Mouse (Mus musculus) hindbrain, embryonic 15.5 days (tissue): ENCODE results near the gene Atp8b2. TPM values are rescaled to one million over a fixed set of nuclear protein-coding genes. Genes with fewer than 3 reads are reported as not detected.

Experiments
- ATAC-seq: fragments of 200-750 bp; cut with Nextera tagmentation; 2 replicates; pipeline ENCODE4 v1.8.0; 2017; ENCODE audit warnings: low read depth, moderate number of reproducible peaks, moderate TSS enrichment; ENCODE audit not compliant: low FRiP score
- H3K27ac ChIP-seq: fragments of 300-500 bp; sonication (generic); replicated peaks from 2 replicates; pipeline ENCODE4 v1.5.1; 2015; ENCODE audit warnings: mild to moderate bottlenecking, inconsistent platforms
- H3K27me3 ChIP-seq: fragments of 300-500 bp; sonication (generic); 2 replicates; pipeline ENCODE4 v1.6.1; 2015; ENCODE audit warnings: control low read depth, inconsistent platforms
- H3K36me3 ChIP-seq: fragments of 300-500 bp; sonication (generic); 2 replicates; pipeline ENCODE4 v1.6.1; 2015; ENCODE audit warnings: control low read depth, inconsistent platforms
- H3K4me1 ChIP-seq: fragments of 300-500 bp; sonication (generic); replicated peaks from 2 replicates; pipeline ENCODE4 v1.6.1; 2015; ENCODE audit warnings: control low read depth, inconsistent platforms
- H3K4me2 ChIP-seq: fragments of 300-500 bp; sonication (generic); 2 replicates; pipeline ENCODE4 v1.6.1; 2015; ENCODE audit warnings: moderate library complexity, mild to moderate bottlenecking, inconsistent platforms
- H3K4me3 ChIP-seq: fragments of 300-500 bp; sonication (generic); 2 replicates; pipeline ENCODE4 v1.5.1; 2015; ENCODE audit warnings: mild to moderate bottlenecking, inconsistent platforms
- H3K9ac ChIP-seq: fragments of 300-500 bp; sonication (generic); 2 replicates; pipeline ENCODE4 v1.6.1; 2015; ENCODE audit warnings: inconsistent platforms
- H3K9me3 ChIP-seq: fragments of 300-500 bp; sonication (generic); 2 replicates; pipeline ENCODE4 v1.6.1; 2016; ENCODE audit warnings: control low read depth, inconsistent platforms
- WGBS: fragments of 180-500 bp; shearing (Covaris S2); methylation state at CpG from one replicate; pipeline ENCODE4 v1.1.7; 2015; 5-methylcytosine and 5-hydroxymethylcytosine counted together
- polyA plus RNA-seq: library from polyadenylated mRNA; unstranded; fragments of >200 nt; fragmentation: Nextera tagmentation; extraction: Ambion mirVana; gene quantifications from 2 replicates; pipeline ENCODE4 v1.2.1, GENCODE M21; 2015

Gene Atp8b2
- polyA plus RNA-seq, 1 experiment from 2014 or later, result 14.0 TPM

GRCm38 (mm10) chr3:89976859-89977258 lies 13.6 kb upstream of the Atp8b2 start:
- ATAC-seq, result no peak
- Histone ChIP-seq H3K27me3 (peaks cover 3% of the 10 kb centered on the region; the same call in 1 of the 2 replicates), H3K27ac (no peak overlapping the region), H3K36me3 (no peaks in the 10 kb centered on the region), H3K4me1 (no peaks in the 10 kb centered on the region), H3K9ac (no peak overlapping the region), H3K9me3 (no peaks in the 10 kb centered on the region), H3K4me3 (no peak overlapping the region), H3K4me2 (no peak overlapping the region)

- Histone ChIP-seq H3K4me1 (peaks cover 14% of the 10 kb centered on the region), H3K27ac (no peak overlapping the region), H3K27me3 (no peaks in the 10 kb centered on the region), H3K4me3 (no peak overlapping the region), H3K36me3 (no peaks in the 10 kb centered on the region), H3K9me3 (no peaks in the 10 kb centered on the region), H3K4me2 (no peak overlapping the region), H3K9ac (no peak overlapping the region)
- ATAC-seq, result no peak
- 71% methylated on average over 7 of the region's 7 CpGs for WGBS
Observed at GRCm38 (mm10) chr3:89968509-89968908, 5.2 kb upstream of the Atp8b2 start.

- no peaks in the 10 kb centered on the region for H3K27me3 ChIP-seq
- H3K36me3 ChIP-seq, result no peaks in the 10 kb centered on the region
- no peak overlapping the region for H3K4me3 ChIP-seq
- no peak overlapping the region for H3K27ac ChIP-seq
- WGBS, result 75% methylated on average over 4 of the region's 4 CpGs
- no peak overlapping the region for H3K9ac ChIP-seq
- H3K4me2 ChIP-seq, result no peak overlapping the region
- H3K9me3 ChIP-seq, result no peaks in the 10 kb centered on the region
- peaks cover 21% of the 10 kb centered on the region for H3K4me1 ChIP-seq
- ATAC-seq, result no peak
Observed at GRCm38 (mm10) chr3:89966946-89967345, 3.6 kb upstream of the Atp8b2 start.

GRCm38 (mm10) chr3:89965972-89966371 lies 2.7 kb upstream of the Atp8b2 start:
- Histone ChIP-seq H3K4me3 (no peak overlapping the region), H3K9ac (no peak overlapping the region), H3K9me3 (no peaks in the 10 kb centered on the region), H3K36me3 (no peaks in the 10 kb centered on the region), H3K27me3 (no peaks in the 10 kb centered on the region), H3K4me2 (no peak overlapping the region), H3K27ac (no peak overlapping the region), H3K4me1 (peaks cover 30% of the 10 kb centered on the region)
- no peak for ATAC-seq
- WGBS, result 87% methylated on average over 5 of the region's 5 CpGs

GRCm38 (mm10) chr3:89965557-89965956 lies 2.2 kb upstream of the Atp8b2 start:
- Histone ChIP-seq H3K36me3 (no peaks in the 10 kb centered on the region), H3K4me2 (no peak overlapping the region), H3K9ac (no peak overlapping the region), H3K27ac (no peak overlapping the region), H3K4me1 (peaks cover 34% of the 10 kb centered on the region), H3K4me3 (no peak overlapping the region), H3K9me3 (no peaks in the 10 kb centered on the region), H3K27me3 (no peaks in the 10 kb centered on the region)
- no peak for ATAC-seq
- 97% methylated on average over 8 of the region's 8 CpGs for WGBS

GRCm38 (mm10) chr3:89963926-89964739 lies 825 bp upstream of the Atp8b2 start:
- ATAC-seq, result no peak
- Histone ChIP-seq H3K4me1 (peaks cover 46% of the 10 kb centered on the region), H3K36me3 (0 out of 2 replicates have a peak, but pooled peaks cover under 1% of the 10 kb centered on the region), H3K27me3 (no peaks in the 10 kb centered on the region), H3K9me3 (no peaks in the 10 kb centered on the region), H3K9ac (peak overlapping the region; percentile 96), H3K27ac (peak overlapping the region; percentile 94), H3K4me2 (peak overlapping the region; percentile 84), H3K4me3 (peak overlapping the region; percentile 98)
- WGBS, result 32% methylated on average over 22 of the region's 22 CpGs

GRCm38 (mm10) chr3:89962751-89963220 lies 522 bp downstream of the Atp8b2 start:
- WGBS, result 0% methylated on average over 30 of the region's 30 CpGs
- no peaks in the 10 kb centered on the region for H3K27me3 ChIP-seq
- no peaks in the 10 kb centered on the region for H3K9me3 ChIP-seq
- peak overlapping the region; percentile 84 for H3K4me2 ChIP-seq
- peak overlapping the region; percentile 96 for H3K9ac ChIP-seq
- peak overlapping the region; percentile 98 for H3K4me3 ChIP-seq
- ATAC-seq, result peak; percentile 31
- peak overlapping the region; percentile 94 for H3K27ac ChIP-seq
- peaks cover 10% of the 10 kb centered on the region for H3K36me3 ChIP-seq
- H3K4me1 ChIP-seq, result peaks cover 56% of the 10 kb centered on the region

GRCm38 (mm10) chr3:89962059-89962750 lies 1.1 kb downstream of the Atp8b2 start:
- no peak for ATAC-seq

GRCm38 (mm10) chr3:89961436-89961835 lies 1.9 kb downstream of the Atp8b2 start:
- WGBS, result 41% methylated on average over 4 of the region's 4 CpGs
- no peaks in the 10 kb centered on the region for H3K9me3 ChIP-seq
- H3K4me2 ChIP-seq, result peak overlapping the region; percentile 84
- H3K27me3 ChIP-seq, result no peaks in the 10 kb centered on the region
- H3K9ac ChIP-seq, result 0 out of 2 replicates have a peak overlapping the region, but pooled peaks have one; percentile 77
- H3K27ac ChIP-seq, result 0 out of 2 replicates have a peak overlapping the region, but pooled peaks have one; percentile 51
- ATAC-seq, result no peak
- H3K4me3 ChIP-seq, result peak overlapping the region; percentile 98
- H3K4me1 ChIP-seq, result peaks cover 56% of the 10 kb centered on the region
- H3K36me3 ChIP-seq, result peaks cover 23% of the 10 kb centered on the region

More at GRCm38 (mm10) chr3:89962059-89962750, 1.1 kb downstream of the Atp8b2 start:
- H3K9ac ChIP-seq, result peak overlapping the region; percentile 96
- no peaks in the 10 kb centered on the region for H3K27me3 ChIP-seq
- H3K27ac ChIP-seq, result peak overlapping the region; percentile 94
- H3K4me2 ChIP-seq, result peak overlapping the region; percentile 84
- WGBS, result 6% methylated on average over 14 of the region's 14 CpGs
- H3K4me1 ChIP-seq, result peaks cover 56% of the 10 kb centered on the region
- no peaks in the 10 kb centered on the region for H3K9me3 ChIP-seq
- H3K36me3 ChIP-seq, result peaks cover 15% of the 10 kb centered on the region
- H3K4me3 ChIP-seq, result peak overlapping the region; percentile 98

- WGBS, result 0% methylated on average over 30 of the region's 30 CpGs
- H3K27ac ChIP-seq, result peak overlapping the region; percentile 74
- peaks cover 56% of the 10 kb centered on the region for H3K4me1 ChIP-seq
Observed at GRCm38 (mm10) chr3:89960469-89960868, 2.8 kb downstream of the Atp8b2 start.

GRCm38 (mm10) chr3:89959435-89959834 lies 3.9 kb downstream of the Atp8b2 start:
- WGBS, result 68% methylated on average over 4 of the region's 4 CpGs

More at GRCm38 (mm10) chr3:89960469-89960868, 2.8 kb downstream of the Atp8b2 start:
- Histone ChIP-seq H3K27me3 (no peaks in the 10 kb centered on the region), H3K36me3 (peaks cover 33% of the 10 kb centered on the region), H3K9me3 (no peaks in the 10 kb centered on the region), H3K4me3 (peak overlapping the region; percentile 98), H3K4me2 (peak overlapping the region; percentile 84), H3K9ac (peak overlapping the region; percentile 77)
- ATAC-seq, result peak; percentile 92

GRCm38 (mm10) chr3:89957880-89958279 lies 5.4 kb downstream of the Atp8b2 start:
- Histone ChIP-seq H3K27ac (no peak overlapping the region), H3K4me3 (no peak overlapping the region), H3K27me3 (no peaks in the 10 kb centered on the region), H3K36me3 (peaks cover 52% of the 10 kb centered on the region), H3K9ac (no peak overlapping the region), H3K9me3 (no peaks in the 10 kb centered on the region), H3K4me1 (peaks cover 42% of the 10 kb centered on the region), H3K4me2 (no peak overlapping the region)
- no peak for ATAC-seq
- 95% methylated on average over 9 of the region's 9 CpGs for WGBS

More at GRCm38 (mm10) chr3:89959435-89959834, 3.9 kb downstream of the Atp8b2 start:
- Histone ChIP-seq H3K27me3 (no peaks in the 10 kb centered on the region), H3K9ac (peak overlapping the region; percentile 22), H3K4me2 (peak overlapping the region; percentile 84), H3K4me1 (peaks cover 49% of the 10 kb centered on the region), H3K36me3 (peaks cover 38% of the 10 kb centered on the region), H3K4me3 (peak overlapping the region; percentile 98), H3K27ac (0 out of 2 replicates have a peak overlapping the region, but pooled peaks have one; percentile 74), H3K9me3 (no peaks in the 10 kb centered on the region)
- peak; percentile 25; the same call in 1 of the 2 replicates for ATAC-seq
